Mouse (Mus musculus) spleen, adult 2 months (tissue): ENCODE measurements around the gene Slc45a1.

ENCODE experiments used
- CTCF ChIP-seq: fragments of 200-500 bp; IDR thresholded peaks from 2 replicates; pipeline ENCODE4 v1.5.1; 2011; ENCODE audit warnings: mild to moderate bottlenecking, inconsistent platforms; ENCODE audit not compliant: insufficient read depth, insufficient read length, insufficient replicate concordance; ENCODE audit errors: extremely low read depth
- POLR2A ChIP-seq: fragments of 200-500 bp; IDR thresholded peaks from 2 replicates; pipeline ENCODE4 v1.6.1; 2011; ENCODE audit warnings: low read depth, low read length, inconsistent platforms

DNA sequence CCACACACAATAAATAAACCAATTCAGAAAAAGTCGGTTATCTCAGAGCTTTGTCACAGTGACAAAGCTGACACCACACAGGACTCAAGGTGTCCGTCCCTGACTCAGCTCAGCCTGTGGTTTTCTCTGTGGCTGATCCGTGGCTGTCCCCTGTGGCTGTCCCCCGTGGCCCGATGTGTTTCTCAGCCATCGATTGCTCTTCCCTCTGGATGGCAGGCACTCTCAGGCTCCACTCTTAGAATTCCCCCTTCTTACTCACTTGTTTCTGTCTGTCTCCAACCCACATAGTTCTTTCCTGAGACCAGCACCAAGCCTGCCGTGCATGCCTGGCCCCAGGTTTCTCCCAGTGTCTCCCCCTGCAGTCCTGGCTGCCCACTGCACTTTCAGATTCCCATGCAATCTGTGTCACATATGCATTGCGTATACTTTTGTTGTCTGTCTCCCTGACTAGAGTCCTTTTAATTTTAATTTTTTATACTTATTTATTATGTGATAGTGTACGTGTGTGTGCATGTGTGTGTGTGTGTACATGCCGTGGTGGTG lies 41.0 kb upstream of the Slc45a1 start:
- TF ChIP-seq CTCF (no peak), POLR2A (no peak)
